Mouse (Mus musculus) heart, embryonic 12.5 days (tissue): Measurements from ENCODE around the gene Ppm1h. TPM values are rescaled to one million over a fixed set of nuclear protein-coding genes. Genes with fewer than 3 reads are reported as not detected.

Experiments
- ATAC-seq: fragments of 200-750 bp; cut with Nextera tagmentation; 2 replicates; pipeline ENCODE4 v1.8.0; 2017; ENCODE audit warnings: moderate TSS enrichment, moderate library complexity; ENCODE audit not compliant: insufficient number of reproducible peaks, low FRiP score
- H3K27ac ChIP-seq: fragments of 300-500 bp; sonication (generic); 2 replicates; pipeline ENCODE4 v1.5.1; 2016; ENCODE audit warnings: mild to moderate bottlenecking, moderate library complexity; ENCODE audit not compliant: poor library complexity, severe bottlenecking
- H3K27me3 ChIP-seq: fragments of 300-500 bp; sonication (generic); replicated peaks from 2 replicates; pipeline ENCODE4 v1.6.1; 2016; ENCODE audit warnings: mild to moderate bottlenecking, moderate library complexity
- H3K36me3 ChIP-seq: fragments of 300-500 bp; sonication (generic); 2 replicates; pipeline ENCODE4 v1.6.1; 2016; ENCODE audit warnings: mild to moderate bottlenecking, moderate library complexity
- H3K4me1 ChIP-seq: fragments of 300-500 bp; sonication (generic); replicated peaks from 2 replicates; pipeline ENCODE4 v1.6.1; 2016; ENCODE audit warnings: mild to moderate bottlenecking
- H3K4me2 ChIP-seq: fragments of 300-500 bp; sonication (generic); 2 replicates; pipeline ENCODE4 v1.6.1; 2016; ENCODE audit warnings: mild to moderate bottlenecking, moderate library complexity
- H3K4me3 ChIP-seq: fragments of 300-500 bp; sonication (generic); 2 replicates; pipeline ENCODE4 v1.5.1; 2016; ENCODE audit warnings: mild to moderate bottlenecking
- H3K9ac ChIP-seq: fragments of 300-500 bp; sonication (generic); 2 replicates; pipeline ENCODE4 v1.6.1; 2016; ENCODE audit warnings: mild to moderate bottlenecking, moderate library complexity
- H3K9me3 ChIP-seq: fragments of 300-500 bp; sonication (generic); replicated peaks from 2 replicates; pipeline ENCODE4 v1.6.1; 2016; ENCODE audit warnings: mild to moderate bottlenecking, moderate library complexity
- WGBS: fragments of 180-500 bp; shearing (Covaris S2); methylation state at CpG from one replicate; pipeline ENCODE4 v1.1.7; 2016; 5-methylcytosine and 5-hydroxymethylcytosine counted together
- microRNA counts: library from miRNA; unstranded; fragments of <30 nt; microRNA quantifications from one replicate; lab custom pipeline; 2017
- microRNA-seq: library from miRNA; unstranded; fragments of <30 nt; microRNA quantifications from one replicate; pipeline ENCODE4, GENCODE M21; 2017
- polyA plus RNA-seq: library from polyadenylated mRNA; unstranded; fragments of >200 nt; fragmentation: Nextera tagmentation; extraction: Ambion mirVana; gene quantifications from 2 replicates; pipeline ENCODE4 v1.2.1, GENCODE M21; 2016

The Ppm1h gene
- polyA plus RNA-seq, 1 experiment from 2014 or later = 4.2 TPM

DNA sequence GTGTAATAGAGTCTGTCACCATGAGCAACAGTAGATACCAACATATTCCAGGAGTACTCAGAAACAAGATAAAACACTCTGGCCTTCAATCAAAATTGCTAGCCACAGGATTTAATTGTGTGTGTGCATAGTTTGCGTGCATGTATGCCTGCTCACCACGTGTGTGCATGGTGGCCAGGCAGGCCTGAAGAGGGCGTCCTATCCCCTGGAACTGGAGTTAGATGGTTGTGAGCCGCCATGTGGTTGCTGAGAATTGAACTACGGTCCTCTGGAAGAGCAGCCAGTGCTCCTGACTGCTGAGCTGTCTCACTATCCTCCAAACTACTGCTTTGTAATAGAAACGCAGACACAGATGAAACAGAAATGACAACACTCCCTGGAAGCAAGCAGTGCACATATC lies 312.0 kb downstream of the Ppm1h start:
- Histone ChIP-seq H3K9me3 (no peaks in the 10 kb centered on the region), H3K4me3 (peak overlapping the region; percentile 13; the same call in 1 of the 2 replicates), H3K36me3 (peaks cover 26% of the 10 kb centered on the region), H3K9ac (peak overlapping the region; percentile 27), H3K4me2 (peak overlapping the region; percentile 54), H3K27ac (peak overlapping the region; percentile 97), H3K27me3 (no peaks in the 10 kb centered on the region), H3K4me1 (peaks cover 43% of the 10 kb centered on the region)
- no peak for ATAC-seq
- 77% methylated on average over 6 of the region's 6 CpGs for WGBS

DNA sequence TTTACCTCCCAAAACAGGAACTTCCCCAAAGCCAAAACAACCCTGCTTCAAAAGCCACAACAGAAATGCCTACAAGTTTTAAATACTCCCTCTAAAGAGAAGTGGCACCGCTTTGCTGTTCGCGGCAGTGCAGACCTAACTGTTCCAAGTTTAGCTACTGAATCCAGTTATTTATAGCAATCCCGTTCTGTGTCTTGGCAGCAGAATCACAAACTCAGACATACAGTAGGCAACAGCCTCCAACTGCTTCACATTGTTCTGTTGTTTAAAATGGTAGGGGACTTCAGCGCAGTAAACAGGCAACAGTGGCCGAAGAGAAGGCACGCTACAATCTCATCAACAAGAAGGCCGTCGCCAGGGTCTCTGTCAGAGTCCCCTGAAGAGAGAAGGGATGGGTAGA lies 312.5 kb downstream of the Ppm1h start:
- H3K4me3 ChIP-seq = no peak overlapping the region
- H3K27ac ChIP-seq = peak overlapping the region; percentile 97
- no peaks in the 10 kb centered on the region for H3K27me3 ChIP-seq
- peak overlapping the region; percentile 37; the same call in 1 of the 2 replicates for H3K9ac ChIP-seq
- peak overlapping the region; percentile 54 for H3K4me2 ChIP-seq
- 0 out of 2 replicates have a peak, but pooled peaks cover 2% of the 10 kb centered on the region for H3K9me3 ChIP-seq
- 55% methylated on average over 9 of the region's 9 CpGs for WGBS
- no peak for ATAC-seq
- H3K4me1 ChIP-seq = peaks cover 43% of the 10 kb centered on the region
- peaks cover 30% of the 10 kb centered on the region for H3K36me3 ChIP-seq

DNA sequence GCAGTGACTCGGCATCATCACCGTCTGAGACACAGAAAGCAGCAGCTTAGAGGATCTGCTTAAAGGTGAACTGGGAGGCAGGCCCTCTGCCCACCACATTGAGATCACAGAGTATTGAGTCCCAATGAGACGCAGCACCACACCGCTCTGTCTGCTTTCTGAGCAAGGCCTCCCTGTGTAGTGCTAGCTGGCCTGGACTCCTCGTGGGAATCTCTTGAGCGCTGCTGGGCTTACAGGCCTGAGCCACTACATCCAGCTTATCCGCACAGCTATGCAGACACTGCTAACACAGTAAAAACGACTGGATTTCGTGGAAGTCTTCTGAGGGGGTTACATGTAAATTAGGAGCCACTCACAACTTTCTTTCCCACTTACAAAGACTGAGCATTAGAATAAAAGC lies 313.1 kb downstream of the Ppm1h start:
- WGBS = 55% methylated on average over 9 of the region's 9 CpGs
- Histone ChIP-seq H3K27me3 (no peaks in the 10 kb centered on the region), H3K4me3 (no peak overlapping the region), H3K4me2 (peak overlapping the region; percentile 54), H3K4me1 (peaks cover 43% of the 10 kb centered on the region), H3K27ac (peak overlapping the region; percentile 97), H3K9ac (peak overlapping the region; percentile 37; the same call in 1 of the 2 replicates), H3K9me3 (0 out of 2 replicates have a peak, but pooled peaks cover 2% of the 10 kb centered on the region), H3K36me3 (peaks cover 36% of the 10 kb centered on the region)
- 0 out of 2 replicates have a peak, but pooled peaks have one; percentile 43 for ATAC-seq

DNA sequence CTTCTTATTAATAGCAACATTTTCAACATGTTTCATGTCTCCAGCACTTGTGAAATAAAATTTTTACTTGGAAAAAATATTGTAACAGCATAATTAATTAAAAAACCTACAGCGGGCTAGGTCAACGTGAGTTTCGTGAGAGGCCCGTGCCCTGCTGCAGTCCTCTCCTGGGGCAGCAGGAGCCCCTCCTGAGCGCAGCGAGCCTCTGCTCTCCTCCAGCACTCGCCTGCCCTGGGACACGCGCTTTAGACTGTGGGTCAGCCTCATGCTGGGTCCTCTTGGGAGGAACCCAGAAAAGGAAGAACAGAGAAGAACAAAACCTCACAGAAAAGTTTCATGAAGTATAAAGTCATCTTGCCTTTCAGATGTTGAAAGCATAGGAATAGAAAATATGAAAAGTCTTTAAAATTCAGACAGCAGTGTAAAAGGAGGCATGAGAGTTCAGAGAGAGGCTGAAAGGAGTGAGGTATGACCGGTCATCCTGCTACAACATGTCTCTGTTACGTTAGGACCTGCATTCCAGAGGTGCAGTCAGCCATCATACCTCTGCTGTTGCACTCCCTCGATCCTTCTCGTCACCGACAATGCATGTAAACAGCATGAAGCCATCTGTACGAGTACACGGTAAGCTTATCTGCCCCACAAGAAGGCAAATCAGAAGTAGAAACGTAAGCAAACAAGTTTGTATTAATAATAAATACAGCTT lies 316.0 kb downstream of the Ppm1h start:
- Histone ChIP-seq H3K27ac (no peak overlapping the region), H3K4me3 (no peak overlapping the region), H3K27me3 (no peaks in the 10 kb centered on the region), H3K4me1 (peaks cover 22% of the 10 kb centered on the region), H3K36me3 (peaks cover 65% of the 10 kb centered on the region), H3K9ac (no peak overlapping the region), H3K4me2 (no peak overlapping the region), H3K9me3 (0 out of 2 replicates have a peak, but pooled peaks cover 2% of the 10 kb centered on the region)
- WGBS = 83% methylated on average over 17 of the region's 17 CpGs
- no peak for ATAC-seq

MicroRNAs encoded within 50 kb of the gene (microRNA counts, 519-probe panel; counts per million panel counts)
- 7,698 counts per million, percentile 94 among the panel's probes with 10 or more counts for microRNA mmu-let-7i (lab: Ali Mortazavi, UCI)

Small RNA genes lying within 50 kb of the gene (microRNA-seq; reads per million reads assigned to microRNA genes)
- not detected for gene Mir6412
- not detected for gene Mir8104
- gene Mirlet7i = 22,625 reads per million, percentile 97 among the genes with 10 or more reads in this experiment

Other genes starting within 250 kb of the Ppm1h start
- 0.06 and 0.12 TPM in 2 replicates for gene Avpr1a, start 230.3 kb upstream of the Ppm1h start, polyA plus RNA-seq